Mouse (Mus musculus) heart, embryonic 15.5 days (tissue): ENCODE data around the gene Urad. TPM values are rescaled to one million over a fixed set of nuclear protein-coding genes. Genes with fewer than 3 reads are reported as not detected.

ENCODE experiments used
- ATAC-seq: fragments of 200-750 bp; cut with Nextera tagmentation; replicated peaks from 2 replicates; pipeline ENCODE4 v1.8.0; 2017; ENCODE audit warnings: low read depth, moderate TSS enrichment; ENCODE audit not compliant: insufficient number of reproducible peaks, insufficient read depth, low FRiP score
- H3K27ac ChIP-seq: fragments of 300-500 bp; sonication (generic); 2 replicates; pipeline ENCODE4 v1.5.1; 2015; ENCODE audit warnings: mild to moderate bottlenecking, inconsistent platforms
- H3K27me3 ChIP-seq: fragments of 300-500 bp; sonication (generic); 2 replicates; pipeline ENCODE4 v1.6.1; 2015; ENCODE audit warnings: inconsistent platforms
- H3K36me3 ChIP-seq: fragments of 300-500 bp; sonication (generic); 2 replicates; pipeline ENCODE4 v1.6.1; 2015; ENCODE audit warnings: mild to moderate bottlenecking, inconsistent platforms
- H3K4me1 ChIP-seq: fragments of 300-500 bp; sonication (generic); replicated peaks from 2 replicates; pipeline ENCODE4 v1.6.1; 2015; ENCODE audit warnings: inconsistent platforms
- H3K4me2 ChIP-seq: fragments of 300-500 bp; sonication (generic); 2 replicates; pipeline ENCODE4 v1.6.1; 2015; ENCODE audit warnings: inconsistent platforms, mild to moderate bottlenecking, moderate library complexity
- H3K4me3 ChIP-seq: fragments of 300-500 bp; sonication (generic); 2 replicates; pipeline ENCODE4 v1.5.1; 2015; ENCODE audit warnings: mild to moderate bottlenecking, inconsistent platforms
- H3K9ac ChIP-seq: fragments of 300-500 bp; sonication (generic); 2 replicates; pipeline ENCODE4 v1.6.1; 2015; ENCODE audit warnings: mild to moderate bottlenecking, inconsistent platforms
- H3K9me3 ChIP-seq: fragments of 300-500 bp; sonication (generic); replicated peaks from 2 replicates; pipeline ENCODE4 v1.6.1; 2016; ENCODE audit warnings: inconsistent platforms
- WGBS: fragments of 180-500 bp; shearing (Covaris S2); methylation state at CpG from one replicate; pipeline ENCODE4 v1.1.7; 2015; ENCODE audit warnings: mixed read lengths; 5-methylcytosine and 5-hydroxymethylcytosine counted together
- polyA plus RNA-seq: library from polyadenylated mRNA; unstranded; fragments of >200 nt; fragmentation: Nextera tagmentation; extraction: Ambion mirVana; gene quantifications from 2 replicates; pipeline ENCODE4 v1.2.1, GENCODE M21; 2015

The Urad gene
- not detected in 2 replicates for polyA plus RNA-seq

DNA sequence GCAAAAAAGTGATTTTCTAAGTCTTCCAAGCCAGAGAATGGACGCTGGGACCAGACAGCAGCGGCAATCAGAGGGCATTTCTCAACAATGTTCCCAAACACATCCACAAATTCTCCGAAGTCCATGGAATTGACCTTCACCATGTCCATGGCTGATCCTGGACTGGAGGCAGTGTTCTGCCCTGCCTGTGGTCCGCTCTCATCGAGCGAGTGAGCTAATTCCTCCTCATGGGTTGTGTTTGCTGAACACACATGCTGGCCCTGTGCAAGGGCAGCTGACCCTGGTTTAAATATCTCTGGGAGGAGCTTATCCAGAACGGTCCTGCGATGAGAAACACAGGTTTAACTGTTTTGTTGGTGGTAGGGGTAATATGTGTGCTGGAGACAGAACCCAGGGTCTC, at the start of gene Urad:
Urad (minus strand) TSS at position 258 of the 400 bp plus-strand sequence.
- ATAC-seq, result no peak
- WGBS, result 60% methylated on average over 8 of the region's 8 CpGs
- no peaks in the 10 kb centered on the region for H3K4me1 ChIP-seq
- no peak within 1 kb of the TSS for H3K9ac ChIP-seq
- no peak within 1 kb of the TSS for H3K4me3 ChIP-seq
- no peak within 1 kb of the TSS for H3K27ac ChIP-seq
- H3K27me3 ChIP-seq, result peaks cover 60% of the 10 kb centered on the region
- H3K4me2 ChIP-seq, result no peak within 1 kb of the TSS
- H3K36me3 ChIP-seq, result no peaks in the 10 kb centered on the region
- no peaks in the 10 kb centered on the region for H3K9me3 ChIP-seq

DNA sequence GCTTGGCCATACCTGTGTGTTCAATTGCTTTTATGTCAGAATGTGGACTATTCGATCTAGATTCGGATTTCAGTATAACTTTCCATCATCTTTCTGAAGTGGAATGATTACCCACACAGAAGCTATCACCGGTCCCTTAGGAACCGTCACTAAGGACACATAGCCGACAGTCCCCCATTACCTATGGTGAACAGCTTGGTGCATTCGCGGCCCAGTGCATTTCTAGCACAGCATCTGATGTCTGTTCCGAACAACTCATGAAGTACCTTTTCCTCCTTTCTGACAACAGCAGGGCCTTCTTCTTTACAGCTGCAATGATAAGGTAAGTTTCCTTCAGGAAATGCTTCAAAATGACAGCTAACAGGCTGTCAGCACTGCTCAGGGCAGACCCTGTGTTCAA, 48.0 kb upstream of the Urad start:
- H3K4me3 ChIP-seq, result no peak overlapping the region
- H3K9ac ChIP-seq, result no peak overlapping the region
- H3K27me3 ChIP-seq, result 0 out of 2 replicates have a peak, but pooled peaks cover 2% of the 10 kb centered on the region
- H3K4me1 ChIP-seq, result no peaks in the 10 kb centered on the region
- no peak for ATAC-seq
- H3K9me3 ChIP-seq, result no peaks in the 10 kb centered on the region
- H3K36me3 ChIP-seq, result no peaks in the 10 kb centered on the region
- no peak overlapping the region for H3K4me2 ChIP-seq
- no peak overlapping the region for H3K27ac ChIP-seq
- 79% methylated on average over 8 of the region's 8 CpGs for WGBS

DNA sequence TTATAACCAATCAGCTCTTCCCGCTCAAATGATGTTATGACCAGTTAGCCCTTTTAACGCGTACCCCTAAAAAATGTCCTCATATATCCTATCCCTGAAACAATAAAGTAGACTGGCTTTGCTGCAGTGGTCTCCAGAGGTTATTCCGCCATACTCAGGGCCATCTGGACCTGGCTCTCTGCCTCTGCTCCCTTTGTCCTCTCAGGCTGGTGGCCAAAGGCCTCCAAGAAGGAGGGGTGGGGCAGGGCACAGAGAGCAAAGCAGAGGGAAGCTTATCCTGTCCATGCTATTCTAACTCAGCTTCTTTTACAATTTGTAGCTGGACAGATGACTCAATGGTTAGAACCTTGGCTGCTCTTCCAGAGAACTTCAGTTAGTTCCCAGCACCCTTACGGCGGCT, 46.0 kb upstream of the Urad start:
- no peak for ATAC-seq
- H3K27ac ChIP-seq, result no peak overlapping the region
- no peak overlapping the region for H3K4me2 ChIP-seq
- no peak overlapping the region for H3K9ac ChIP-seq
- no peaks in the 10 kb centered on the region for H3K9me3 ChIP-seq
- H3K36me3 ChIP-seq, result no peaks in the 10 kb centered on the region
- H3K27me3 ChIP-seq, result 0 out of 2 replicates have a peak, but pooled peaks cover 2% of the 10 kb centered on the region
- H3K4me1 ChIP-seq, result no peaks in the 10 kb centered on the region
- H3K4me3 ChIP-seq, result no peak overlapping the region
- WGBS, result 88% methylated on average over 6 of the region's 6 CpGs

DNA sequence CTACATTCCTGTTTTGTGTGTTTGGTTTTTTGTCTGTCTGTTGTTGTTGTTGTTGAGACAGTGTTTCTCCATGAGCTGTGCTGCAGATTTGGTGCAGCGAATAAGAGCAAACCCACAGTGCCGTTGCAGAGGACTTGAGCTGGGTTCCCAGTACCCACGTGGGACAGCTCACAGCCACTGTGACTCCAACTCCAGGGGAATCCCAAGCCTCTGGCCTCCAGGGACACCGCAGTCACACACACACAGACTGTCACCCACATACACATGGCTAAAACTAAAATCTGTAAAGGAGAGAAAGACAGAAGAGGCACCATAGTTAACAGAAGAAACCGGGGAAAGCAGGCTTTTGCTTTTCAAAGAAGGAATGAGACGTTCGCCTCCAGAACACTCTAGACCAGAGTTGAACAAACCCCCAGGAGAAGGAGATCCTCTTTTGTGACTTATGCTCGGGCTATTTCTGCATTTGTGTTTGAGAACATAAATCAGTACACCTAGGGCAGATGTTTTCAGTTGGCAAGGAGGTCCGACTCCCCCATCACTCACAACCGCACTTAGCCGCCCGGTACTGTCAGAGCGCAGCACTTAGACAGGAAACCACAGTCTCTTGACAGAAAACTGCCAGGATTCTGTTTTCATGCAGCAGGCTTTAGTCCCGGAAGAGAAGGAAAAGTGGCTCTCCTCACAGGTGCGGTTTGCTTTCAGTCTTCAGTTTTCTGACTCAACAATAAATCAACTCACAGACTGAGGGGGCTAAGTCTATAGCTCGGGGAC, 43.9 kb upstream of the Urad start:
- no peak overlapping the region for H3K9ac ChIP-seq
- no peaks in the 10 kb centered on the region for H3K9me3 ChIP-seq
- no peak overlapping the region for H3K27ac ChIP-seq
- H3K4me2 ChIP-seq, result no peak overlapping the region
- no peak overlapping the region for H3K4me3 ChIP-seq
- H3K4me1 ChIP-seq, result no peaks in the 10 kb centered on the region
- WGBS, result 54% methylated on average over 16 of the region's 16 CpGs
- no peaks in the 10 kb centered on the region for H3K36me3 ChIP-seq
- H3K27me3 ChIP-seq, result 0 out of 2 replicates have a peak, but pooled peaks cover 2% of the 10 kb centered on the region
- no peak for ATAC-seq

DNA sequence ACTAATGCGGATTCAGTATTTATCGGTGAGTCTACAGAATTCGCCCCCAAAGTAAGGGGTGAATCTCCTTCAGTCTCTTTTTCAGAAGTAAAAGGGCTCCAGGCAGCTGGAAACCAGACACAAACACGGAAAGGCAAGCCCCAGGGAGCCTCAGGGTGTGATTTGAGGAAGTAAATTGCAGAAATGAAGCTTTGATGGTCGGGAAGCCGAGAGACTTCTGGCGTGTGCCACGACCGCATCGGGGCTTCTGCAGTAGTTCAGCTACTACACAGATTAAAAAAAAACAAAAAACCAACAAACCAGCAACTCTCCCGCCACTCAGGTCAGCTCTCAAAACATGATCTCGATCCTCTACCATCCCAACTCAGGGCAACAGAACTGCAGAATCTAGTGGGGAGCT, 40.8 kb upstream of the Urad start:
- ATAC-seq, result no peak
- H3K4me2 ChIP-seq, result no peak overlapping the region
- no peak overlapping the region for H3K4me3 ChIP-seq
- no peaks in the 10 kb centered on the region for H3K36me3 ChIP-seq
- 62% methylated on average over 12 of the region's 12 CpGs for WGBS
- no peaks in the 10 kb centered on the region for H3K9me3 ChIP-seq
- no peaks in the 10 kb centered on the region for H3K4me1 ChIP-seq
- no peak overlapping the region for H3K9ac ChIP-seq
- H3K27ac ChIP-seq, result no peak overlapping the region
- H3K27me3 ChIP-seq, result no peaks in the 10 kb centered on the region

DNA sequence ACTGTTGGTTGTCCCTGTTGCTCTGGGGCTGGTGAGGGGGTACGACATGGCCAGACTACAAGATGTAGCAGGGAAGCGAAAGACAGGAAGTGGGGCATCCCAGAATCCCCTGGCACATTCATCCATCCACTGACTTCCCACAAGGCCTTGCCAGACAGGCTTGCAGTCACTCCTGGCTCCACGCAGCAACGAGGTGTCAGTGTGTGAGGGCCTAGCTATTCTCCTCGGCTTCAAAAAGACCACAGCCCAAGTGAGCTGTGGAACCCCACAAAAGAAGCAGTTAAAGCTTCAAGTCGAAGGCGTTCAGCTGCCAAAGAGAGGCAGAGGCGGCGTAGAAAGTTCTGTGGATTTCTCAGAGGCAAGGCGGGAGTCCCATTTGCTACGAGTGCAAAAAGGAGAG, 36.2 kb upstream of the Urad start:
- H3K4me2 ChIP-seq, result no peak overlapping the region
- no peaks in the 10 kb centered on the region for H3K9me3 ChIP-seq
- H3K27me3 ChIP-seq, result no peaks in the 10 kb centered on the region
- H3K4me1 ChIP-seq, result no peaks in the 10 kb centered on the region
- H3K27ac ChIP-seq, result no peak overlapping the region
- no peak for ATAC-seq
- no peak overlapping the region for H3K4me3 ChIP-seq
- no peaks in the 10 kb centered on the region for H3K36me3 ChIP-seq
- 79% methylated on average over 11 of the region's 11 CpGs for WGBS
- H3K9ac ChIP-seq, result no peak overlapping the region

DNA sequence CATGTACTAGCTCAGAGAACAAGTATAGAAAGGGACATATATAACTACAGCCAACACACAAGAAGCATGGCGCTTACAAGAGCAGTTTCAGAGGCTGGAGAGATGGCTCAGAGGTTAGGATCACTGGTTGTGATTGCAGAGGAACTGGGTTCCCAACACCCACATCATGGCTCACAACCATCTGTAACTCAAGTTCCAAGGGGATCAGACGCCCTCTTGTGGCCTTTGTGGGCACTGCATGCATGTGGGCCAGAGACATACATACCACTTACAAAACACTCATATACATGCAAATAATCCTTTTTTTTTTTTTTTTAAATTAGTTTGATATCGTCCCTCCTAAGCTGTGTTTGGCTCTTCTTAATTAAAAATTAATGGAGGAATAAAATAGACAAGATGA, 35.3 kb upstream of the Urad start:
- no peaks in the 10 kb centered on the region for H3K4me1 ChIP-seq
- H3K9me3 ChIP-seq, result no peaks in the 10 kb centered on the region
- ATAC-seq, result no peak
- WGBS, result 46% methylated on average over 3 of the region's 3 CpGs
- no peaks in the 10 kb centered on the region for H3K36me3 ChIP-seq
- H3K9ac ChIP-seq, result no peak overlapping the region
- no peak overlapping the region for H3K4me2 ChIP-seq
- no peak overlapping the region for H3K27ac ChIP-seq
- H3K27me3 ChIP-seq, result no peaks in the 10 kb centered on the region
- H3K4me3 ChIP-seq, result no peak overlapping the region

DNA sequence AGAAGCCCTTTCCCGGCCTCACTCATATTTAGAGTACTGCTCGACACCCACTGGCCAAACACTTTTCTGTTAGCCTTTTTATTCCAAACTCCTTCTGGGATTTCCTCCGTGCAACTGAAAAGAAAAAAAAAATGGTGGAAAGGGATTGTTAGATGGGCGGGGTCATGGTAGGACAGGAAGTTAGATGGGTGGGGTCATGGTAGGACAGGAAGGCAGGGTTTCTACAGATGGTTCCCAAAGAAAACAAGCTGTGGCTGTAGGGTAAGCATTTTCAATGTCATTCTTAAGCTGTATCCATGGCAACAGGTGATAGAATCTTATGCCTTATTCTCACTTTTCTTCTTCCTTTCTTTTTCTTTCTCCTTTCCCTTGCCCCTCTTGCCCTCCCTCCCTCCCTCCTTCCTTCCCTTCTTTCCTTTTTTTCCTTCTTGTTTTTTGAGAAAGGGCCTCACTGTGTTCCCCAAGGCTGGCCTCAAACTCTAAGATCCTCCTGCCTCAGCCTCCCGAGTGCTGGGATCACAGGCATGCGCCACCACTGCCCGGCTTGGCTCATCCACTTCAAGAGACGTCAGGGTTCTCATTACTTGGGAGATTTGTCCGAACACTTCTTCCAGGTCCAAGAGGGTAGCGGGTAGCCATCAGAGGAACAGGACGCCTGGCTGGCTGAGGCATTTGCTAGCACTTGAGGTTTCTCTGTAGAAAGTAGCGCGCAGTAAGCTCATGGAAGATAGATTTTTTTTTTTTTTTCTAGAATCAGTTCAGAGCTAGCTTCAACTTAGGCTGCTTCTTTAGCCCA, 34.2 kb upstream of the Urad start:
- 89% methylated on average over 13 of the region's 13 CpGs for WGBS
- no peak overlapping the region for H3K4me3 ChIP-seq

DNA sequence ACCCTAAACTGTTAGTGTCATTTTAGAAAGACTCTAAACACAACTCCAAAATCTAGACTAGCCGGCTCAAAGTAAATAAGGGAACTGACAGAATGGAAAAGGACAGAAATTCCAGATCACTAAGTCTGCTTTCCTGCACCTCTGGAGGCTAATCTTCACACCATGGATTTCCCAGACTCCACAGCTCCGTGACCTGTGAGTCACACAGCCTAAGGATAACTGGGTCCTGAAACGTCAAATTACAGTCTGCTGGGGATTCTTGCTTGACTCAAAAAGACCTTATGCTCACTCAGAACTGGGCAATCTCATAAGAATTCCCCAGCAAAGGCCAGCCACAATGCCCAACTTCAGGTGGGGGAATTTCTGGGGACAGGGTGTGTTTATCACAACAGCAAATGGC, 33.5 kb upstream of the Urad start:
- Histone ChIP-seq H3K4me1 (no peaks in the 10 kb centered on the region), H3K9ac (no peak overlapping the region), H3K9me3 (no peaks in the 10 kb centered on the region), H3K36me3 (no peaks in the 10 kb centered on the region), H3K4me2 (no peak overlapping the region), H3K27ac (no peak overlapping the region), H3K27me3 (no peaks in the 10 kb centered on the region; the same call in 1 of the 2 replicates), H3K4me3 (no peak overlapping the region)
- ATAC-seq, result no peak
- 64% methylated on average over 3 of the region's 3 CpGs for WGBS

More for the DNA sequence above, 34.2 kb upstream of the Urad start:
- no peak for ATAC-seq
- H3K9me3 ChIP-seq, result no peaks in the 10 kb centered on the region
- no peak overlapping the region for H3K4me2 ChIP-seq
- no peaks in the 10 kb centered on the region for H3K4me1 ChIP-seq
- no peak overlapping the region for H3K9ac ChIP-seq
- no peaks in the 10 kb centered on the region for H3K36me3 ChIP-seq
- H3K27me3 ChIP-seq, result no peaks in the 10 kb centered on the region; the same call in 1 of the 2 replicates
- no peak overlapping the region for H3K27ac ChIP-seq

DNA sequence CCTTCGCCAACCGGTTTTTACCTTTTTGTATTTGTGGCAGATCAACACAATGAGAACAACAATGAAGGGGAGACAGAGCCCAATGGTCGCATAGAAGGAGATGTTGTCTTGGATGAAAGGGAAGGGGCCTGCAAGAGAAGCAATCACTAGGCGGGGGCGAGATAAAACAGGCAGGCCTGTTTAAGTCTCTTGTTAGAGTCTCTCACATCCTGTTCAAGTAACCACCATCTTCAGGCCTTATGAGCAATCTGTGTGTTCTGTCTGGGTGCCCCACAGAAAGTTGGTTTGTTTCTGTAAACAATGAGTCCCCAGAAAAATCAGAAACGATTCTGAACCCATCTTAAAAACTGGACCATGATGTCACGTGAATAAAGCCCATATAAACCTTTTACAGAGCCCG, 32.7 kb upstream of the Urad start:
- Histone ChIP-seq H3K36me3 (no peaks in the 10 kb centered on the region), H3K9me3 (no peaks in the 10 kb centered on the region), H3K4me2 (no peak overlapping the region), H3K27ac (no peak overlapping the region), H3K9ac (no peak overlapping the region), H3K27me3 (no peaks in the 10 kb centered on the region; the same call in 1 of the 2 replicates), H3K4me1 (no peaks in the 10 kb centered on the region), H3K4me3 (no peak overlapping the region)
- WGBS, result 77% methylated on average over 8 of the region's 8 CpGs
- ATAC-seq, result no peak

DNA sequence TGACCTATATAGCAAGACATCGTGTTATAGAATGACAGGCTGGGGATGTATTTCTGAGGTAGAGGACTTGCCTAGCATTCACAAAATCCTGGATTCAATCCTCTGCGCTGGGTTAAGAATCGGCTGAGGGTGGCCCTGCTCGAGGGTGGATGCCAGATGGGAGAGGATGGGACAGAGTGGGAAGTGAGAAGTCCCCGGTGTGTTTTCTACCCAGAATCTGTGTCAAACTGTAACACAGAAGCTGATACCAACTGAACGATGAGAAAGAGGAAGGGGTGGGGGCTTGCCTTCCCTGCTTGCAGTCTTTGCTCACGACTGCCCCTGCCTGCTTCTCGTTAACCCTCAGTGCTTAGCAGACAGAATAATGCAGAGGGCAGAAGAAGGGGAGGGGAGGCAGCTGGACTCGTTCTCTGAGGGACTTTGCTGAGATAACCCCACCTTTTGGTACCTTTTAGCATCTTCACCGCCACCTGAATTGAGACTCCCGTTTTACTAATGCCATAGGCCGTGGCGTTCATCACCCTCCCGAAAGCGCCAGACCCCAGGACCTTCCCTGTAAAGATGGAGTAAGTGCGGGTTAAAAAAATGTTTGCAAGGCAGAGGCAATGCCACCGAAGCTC, 32.0 kb upstream of the Urad start:
- Histone ChIP-seq H3K9me3 (no peaks in the 10 kb centered on the region), H3K9ac (no peak overlapping the region), H3K36me3 (no peaks in the 10 kb centered on the region), H3K4me3 (no peak overlapping the region), H3K27me3 (no peaks in the 10 kb centered on the region; the same call in 1 of the 2 replicates), H3K4me2 (no peak overlapping the region), H3K4me1 (no peaks in the 10 kb centered on the region), H3K27ac (no peak overlapping the region)
- ATAC-seq, result no peak
- whole genome bisulfite sequencing, result 58% methylated on average over 17 of the region's 17 CpGs
